In the genomic region with DNA sequence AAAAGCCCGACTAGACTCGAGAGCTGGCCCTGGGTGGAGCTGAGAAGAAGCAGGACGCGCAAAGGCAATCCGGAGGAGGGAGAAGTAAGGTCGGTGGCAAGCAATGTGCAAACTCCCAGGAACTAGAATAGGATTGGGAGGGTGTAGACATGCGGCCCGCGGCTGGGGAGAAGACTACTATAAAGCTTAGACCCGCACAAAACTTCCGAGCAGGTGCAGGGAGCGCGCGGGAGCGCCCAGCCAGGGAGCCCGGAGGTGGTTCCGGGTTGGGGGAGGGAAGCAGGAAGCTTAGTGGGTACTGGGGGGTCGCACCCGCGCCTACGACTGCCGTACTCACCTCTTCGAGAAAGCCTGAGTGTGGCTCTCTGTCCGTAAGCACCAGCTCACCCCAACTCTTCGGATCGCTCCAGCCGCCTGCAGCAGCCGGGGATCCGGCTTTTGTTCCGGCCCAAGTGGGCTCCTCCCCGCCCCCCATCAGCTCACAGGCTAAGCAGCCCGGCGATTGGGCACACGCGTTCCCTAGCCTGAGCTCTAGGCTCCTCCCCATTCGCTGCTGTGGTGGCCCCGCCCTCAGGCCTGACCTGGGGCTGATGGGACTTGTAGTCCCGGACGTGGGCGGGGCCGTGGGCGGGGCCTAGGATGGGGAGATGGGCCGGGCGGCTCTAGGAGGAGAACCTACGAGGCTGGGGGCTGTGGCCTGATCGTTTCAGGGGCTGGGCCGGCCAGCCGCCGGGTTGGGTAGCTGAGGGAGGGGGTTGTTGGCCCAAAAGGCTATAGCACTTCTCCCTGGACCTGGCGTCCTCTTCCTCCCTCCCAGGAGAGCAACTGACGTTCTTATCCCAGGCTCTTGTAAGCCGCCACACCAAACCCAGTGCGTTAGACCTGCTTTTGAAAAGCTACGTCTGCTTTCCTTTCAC, we compare ENCODE assay signal across 8 mouse cellular contexts. TPM values are rescaled to one million over a fixed set of nuclear protein-coding genes. Genes with fewer than 3 reads are reported as not detected.
DNase-seq lines count a peak whose midpoint lies in the region; ATAC-seq lines count a peak whose summit lies in the region.

A gene (minus strand): TSS at position 543 of the 917 bp plus-strand sequence.

- peak; percentile 99 for ATAC-seq in inflammation-experienced regulatory T-cells, adult 6 months
- peak; percentile 95 for ATAC-seq in megakaryocyte-erythroid progenitor cell, adult 5-6 weeks (replicated peaks; ENCODE audit: low FRiP score, low TSS enrichment, poor library complexity, severe bottlenecking)

- intact Hi-C loops in gastrocnemius, postnatal 14 days (cut with DNase I; ENCODE audit: low total_unique reads): no loop called here
- intact Hi-C loops in left cerebral cortex, postnatal 10 days (cut with DNase I): no loop called here

- DNase-seq in adrenal gland, adult (ENCODE audit: inconsistent age in 2 of 2, low spot score in 1 of 2): peak; percentile 99 to 100
- DNase-seq in embryo, embryonic 10.5 days (ENCODE audit: low spot score): peak; percentile 100
- DNase-seq in gastrocnemius, postnatal 14 days: peak; percentile 99
- peak; percentile 98 to 100 for DNase-seq in left cerebral cortex, postnatal 10 days (ENCODE audit: extremely low spot score in 1 of 2, low spot score in 2 of 2)
- peak; percentile 97 for DNase-seq in right cerebral cortex, postnatal 25 days
- peak; percentile 98 to 99 for DNase-seq in urinary bladder, postnatal 4 days (ENCODE audit: low spot score in 2 of 2)

RNA-seq across cellular contexts. Expression of the gene that starts here (rescaled TPM):
- total RNA-seq in gastrocnemius, postnatal 14 days (2021): 10 to 100 TPM; 16.4 to 19.9 TPM
- polyA plus RNA-seq in inflammation-experienced regulatory T-cells, adult 6 months (2017; shearing (Covaris generic)): 10 to 100 TPM; 72.3 to 78.0 (median 76.2) TPM
- 100 to 1,000 TPM; 138 to 151 TPM for total RNA-seq in left cerebral cortex, postnatal 10 days (2021)
- 99.9 and 114 TPM in 2 replicates for total RNA-seq in megakaryocyte-erythroid progenitor cell, adult 5-6 weeks (2014; fragmentation: Nextera tagmentation)
- 90.6 and 112 TPM in 2 replicates for total RNA-seq in megakaryocyte-erythroid progenitor cell, adult 5-6 weeks (2017)

Comparison
In these comparisons a context has a peak if more than half of its experiments do, and no peak if none do; other contexts are left out.
1. Peak in every context shown above with its lines: DNase-seq and ATAC-seq.
2. RNA of the gene that starts here (total RNA-seq): 138 to 151 TPM in left cerebral cortex, postnatal 10 days and 90.6 to 114 TPM in megakaryocyte-erythroid progenitor cell, adult 5-6 weeks; 16.4 to 19.9 TPM in gastrocnemius, postnatal 14 days; every median in the first group is over 4 times any median in the second.